Mouse (Mus musculus): ENCODE measurements around the gene Nfkbil1. TPM values are rescaled to one million over a fixed set of nuclear protein-coding genes. Genes with fewer than 3 reads are reported as not detected.

Nfkbil1 gene
- polyA plus RNA-seq, 1 experiment, result 34.2 TPM

DNA sequence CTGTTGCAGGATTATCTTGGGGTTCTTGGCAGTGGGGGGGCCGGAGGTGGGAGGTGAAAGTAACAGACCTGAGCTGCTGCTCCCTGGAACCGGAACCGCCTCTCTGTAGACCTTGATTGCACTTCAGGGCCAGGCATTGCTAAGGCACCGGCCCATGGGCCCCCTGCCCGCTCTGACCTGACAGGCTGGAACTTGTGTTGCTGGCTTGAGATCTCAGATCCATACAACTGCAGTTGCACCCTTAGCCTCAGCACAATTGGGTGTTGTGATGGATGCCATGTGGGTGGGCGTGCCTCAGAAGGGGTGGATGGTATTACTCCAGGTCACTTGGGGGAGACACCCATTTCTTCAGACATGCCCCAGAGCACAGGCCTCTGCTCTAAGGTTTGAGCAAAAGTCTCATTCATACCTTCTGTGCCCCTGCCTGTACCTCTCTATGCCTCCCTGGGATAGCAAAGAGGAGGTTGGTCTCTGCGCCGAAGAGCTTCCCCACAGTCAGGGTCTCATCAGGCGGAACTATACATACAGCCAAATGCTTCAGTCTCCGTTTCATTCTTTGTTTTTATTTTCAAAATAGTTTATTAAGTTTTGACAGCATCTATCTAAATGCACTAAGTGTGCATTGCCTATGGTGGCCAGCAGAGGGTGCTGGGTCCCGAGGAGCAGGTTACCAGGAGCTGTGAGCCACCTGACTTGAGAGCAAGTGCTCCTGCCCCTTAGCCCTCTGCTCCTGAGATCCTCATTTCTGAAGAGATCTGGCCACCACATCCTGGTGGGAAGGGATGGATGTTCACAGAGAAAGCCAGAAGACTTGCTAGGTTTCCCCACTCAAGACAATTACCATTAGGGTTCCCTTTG is 18.9 kb upstream of the Nfkbil1 start:
- H3K4me1 ChIP-seq (replicated peaks; ENCODE audit: control insufficient read depth, insufficient read depth, low read length), result peaks cover 9% of the 10 kb centered on the region; the same call in 1 of the 2 replicates
- no peak overlapping the region for H3K4me3 ChIP-seq (ENCODE audit: control insufficient read depth, insufficient read depth, low read length)
- 69% methylated on average over 11 of the region's 11 CpGs for WGBS
- no peak overlapping the region for H3K27ac ChIP-seq (ENCODE audit: control insufficient read depth, insufficient read depth, low read length)
- DNase-seq, result peak; percentile 82
- H3K36me3 ChIP-seq (ENCODE audit: control insufficient read depth, insufficient read depth, low read length), result peaks cover 41% of the 10 kb centered on the region
- no peaks in the 10 kb centered on the region for H3K27me3 ChIP-seq (ENCODE audit: control insufficient read depth, insufficient read depth, low read length)
- no peak for TF ChIP-seq POLR2A (IDR thresholded peaks at IDR 0.05; ENCODE audit: control insufficient read depth, extremely low read depth, insufficient read depth, low read length, poor library complexity)
- peak; percentile 77; the same call in 1 of the 2 replicates for TF ChIP-seq CTCF (IDR thresholded peaks at IDR 0.05; ENCODE audit: borderline replicate concordance, control insufficient read depth, extremely low read depth, insufficient read depth, low read length, poor library complexity)

- no peak overlapping the region for H3K27ac ChIP-seq (ENCODE audit: control insufficient read depth, insufficient read depth, low read length)
- no peak for DNase-seq
- H3K27me3 ChIP-seq (ENCODE audit: control insufficient read depth, insufficient read depth, low read length), result no peaks in the 10 kb centered on the region
- WGBS, result 93% methylated on average over 32 of the region's 32 CpGs
- TF ChIP-seq CTCF (IDR thresholded peaks at IDR 0.05; ENCODE audit: borderline replicate concordance, control insufficient read depth, extremely low read depth, insufficient read depth, low read length, poor library complexity) (no peak), POLR2A (IDR thresholded peaks at IDR 0.05; ENCODE audit: control insufficient read depth, extremely low read depth, insufficient read depth, low read length, poor library complexity) (no peak)
- 0 out of 2 replicates have a peak, but pooled peaks cover 4% of the 10 kb centered on the region for H3K4me1 ChIP-seq (replicated peaks; ENCODE audit: control insufficient read depth, insufficient read depth, low read length)
- peaks cover 51% of the 10 kb centered on the region for H3K36me3 ChIP-seq (ENCODE audit: control insufficient read depth, insufficient read depth, low read length)
- H3K4me3 ChIP-seq (ENCODE audit: control insufficient read depth, insufficient read depth, low read length), result no peak overlapping the region
Observed at GRCm38 (mm10) chr17:35253293-35254093, 17.9 kb upstream of the Nfkbil1 start.

DNA sequence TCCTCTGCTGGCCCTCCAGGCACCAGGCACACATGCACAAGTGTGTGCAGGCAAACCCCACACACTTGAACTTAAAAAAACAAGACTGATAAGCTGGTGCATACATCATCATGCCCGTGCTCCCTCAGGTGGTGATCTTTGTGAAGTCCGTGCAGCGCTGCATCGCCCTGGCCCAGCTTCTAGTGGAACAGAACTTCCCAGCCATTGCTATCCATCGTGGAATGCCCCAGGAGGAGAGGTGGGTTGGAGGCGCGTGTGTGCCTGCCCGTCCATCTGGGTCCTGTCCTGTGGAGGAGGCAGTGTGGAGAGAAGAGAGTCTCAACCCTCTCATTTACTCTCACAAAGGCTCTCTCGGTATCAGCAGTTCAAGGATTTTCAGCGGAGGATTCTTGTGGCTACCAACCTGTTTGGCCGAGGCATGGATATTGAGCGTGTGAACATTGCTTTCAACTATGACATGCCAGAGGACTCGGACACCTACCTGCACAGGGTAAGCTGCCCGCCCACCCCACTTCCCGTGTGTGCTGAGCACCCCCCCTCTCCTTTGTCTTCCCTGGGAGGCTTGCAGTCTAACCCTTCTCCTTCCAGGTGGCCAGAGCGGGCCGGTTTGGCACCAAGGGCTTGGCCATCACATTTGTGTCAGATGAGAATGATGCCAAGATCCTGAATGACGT is 17.2 kb upstream of the Nfkbil1 start:
- Histone ChIP-seq H3K4me1 (replicated peaks; ENCODE audit: control insufficient read depth, insufficient read depth, low read length) (0 out of 2 replicates have a peak, but pooled peaks cover under 1% of the 10 kb centered on the region), H3K27ac (ENCODE audit: control insufficient read depth, insufficient read depth, low read length) (no peak overlapping the region), H3K4me3 (ENCODE audit: control insufficient read depth, insufficient read depth, low read length) (no peak overlapping the region), H3K36me3 (ENCODE audit: control insufficient read depth, insufficient read depth, low read length) (peaks cover 59% of the 10 kb centered on the region), H3K27me3 (ENCODE audit: control insufficient read depth, insufficient read depth, low read length) (no peaks in the 10 kb centered on the region)
- TF ChIP-seq POLR2A (IDR thresholded peaks at IDR 0.05; ENCODE audit: control insufficient read depth, extremely low read depth, insufficient read depth, low read length, poor library complexity) (no peak), CTCF (IDR thresholded peaks at IDR 0.05; ENCODE audit: borderline replicate concordance, control insufficient read depth, extremely low read depth, insufficient read depth, low read length, poor library complexity) (no peak)
- DNase-seq, result no peak
- WGBS, result 93% methylated on average over 18 of the region's 18 CpGs

DNA sequence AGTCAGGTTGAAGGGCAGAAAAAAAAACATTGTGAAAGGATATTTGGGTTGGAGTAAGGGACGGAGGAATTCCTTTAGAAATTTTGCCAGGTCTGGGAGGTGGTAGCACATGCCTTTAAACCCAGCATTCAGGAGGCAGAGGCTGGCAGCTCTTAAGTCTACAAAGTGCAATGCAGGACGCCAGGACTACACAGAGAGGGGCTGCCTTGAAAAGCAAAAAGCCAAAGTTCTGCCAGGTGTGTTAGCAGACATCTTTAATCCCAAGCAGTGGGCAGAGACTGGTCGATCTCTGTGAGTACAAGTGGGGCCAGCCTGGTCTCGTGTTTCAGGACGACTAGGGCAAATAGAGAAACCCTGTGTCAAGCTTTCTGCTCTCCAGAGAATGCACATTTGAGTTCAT is 16.4 kb upstream of the Nfkbil1 start:
- 94% methylated on average over 5 of the region's 5 CpGs for WGBS
- Histone ChIP-seq H3K4me1 (replicated peaks; ENCODE audit: control insufficient read depth, insufficient read depth, low read length) (no peaks in the 10 kb centered on the region), H3K36me3 (ENCODE audit: control insufficient read depth, insufficient read depth, low read length) (peaks cover 66% of the 10 kb centered on the region), H3K4me3 (ENCODE audit: control insufficient read depth, insufficient read depth, low read length) (no peak overlapping the region), H3K27me3 (ENCODE audit: control insufficient read depth, insufficient read depth, low read length) (no peaks in the 10 kb centered on the region), H3K27ac (ENCODE audit: control insufficient read depth, insufficient read depth, low read length) (no peak overlapping the region)
- no peak for DNase-seq
- no peak for TF ChIP-seq CTCF (IDR thresholded peaks at IDR 0.05; ENCODE audit: borderline replicate concordance, control insufficient read depth, extremely low read depth, insufficient read depth, low read length, poor library complexity)
- no peak for TF ChIP-seq POLR2A (IDR thresholded peaks at IDR 0.05; ENCODE audit: control insufficient read depth, extremely low read depth, insufficient read depth, low read length, poor library complexity)

DNA sequence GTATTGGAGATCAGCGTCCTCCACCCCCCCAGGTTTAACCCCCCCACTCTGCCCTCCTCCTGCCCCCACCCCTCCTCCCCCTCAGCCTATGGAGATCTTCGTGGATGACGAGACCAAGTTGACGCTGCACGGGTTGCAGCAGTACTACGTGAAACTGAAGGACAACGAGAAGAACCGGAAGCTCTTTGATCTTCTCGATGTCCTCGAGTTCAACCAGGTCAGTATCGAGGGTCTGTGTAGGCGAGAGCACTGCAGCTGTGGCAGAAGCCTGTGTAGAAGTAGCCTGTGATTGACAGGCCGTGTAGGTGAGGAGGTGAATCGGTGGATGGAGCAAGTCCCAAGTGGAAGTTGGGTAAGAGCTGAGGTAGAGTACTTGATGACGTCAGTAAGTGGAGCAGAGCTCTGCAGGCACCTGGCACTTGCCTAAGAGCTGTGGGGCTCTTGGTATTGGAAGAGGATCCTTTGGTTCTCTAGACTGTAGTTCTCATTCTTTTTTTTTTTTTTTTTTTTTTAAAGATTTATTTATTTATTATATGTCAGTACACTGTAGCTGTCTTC is 15.6 kb upstream of the Nfkbil1 start:
- 88% methylated on average over 15 of the region's 15 CpGs for WGBS
- DNase-seq, result no peak
- Histone ChIP-seq H3K27me3 (ENCODE audit: control insufficient read depth, insufficient read depth, low read length) (no peaks in the 10 kb centered on the region), H3K4me1 (replicated peaks; ENCODE audit: control insufficient read depth, insufficient read depth, low read length) (peaks cover 4% of the 10 kb centered on the region), H3K36me3 (ENCODE audit: control insufficient read depth, insufficient read depth, low read length) (peaks cover 74% of the 10 kb centered on the region), H3K27ac (ENCODE audit: control insufficient read depth, insufficient read depth, low read length) (no peak overlapping the region), H3K4me3 (ENCODE audit: control insufficient read depth, insufficient read depth, low read length) (no peak overlapping the region)
- TF ChIP-seq POLR2A (IDR thresholded peaks at IDR 0.05; ENCODE audit: control insufficient read depth, extremely low read depth, insufficient read depth, low read length, poor library complexity), result no peak
- no peak for TF ChIP-seq CTCF (IDR thresholded peaks at IDR 0.05; ENCODE audit: borderline replicate concordance, control insufficient read depth, extremely low read depth, insufficient read depth, low read length, poor library complexity)

All from thymus, adult 2 months (tissue).